Mouse (Mus musculus) embryonic facial prominence, embryonic 14.5 days (tissue): ENCODE data around the gene Scfd2. TPM values are rescaled to one million over a fixed set of nuclear protein-coding genes. Genes with fewer than 3 reads are reported as not detected.

Source experiments
- ATAC-seq: fragments of 200-750 bp; cut with Nextera tagmentation; 2 replicates; pipeline ENCODE4 v1.8.0; 2017; ENCODE audit warnings: low read depth, moderate number of reproducible peaks, moderate TSS enrichment
- DNase-seq: peaks from one replicate; pipeline ENCODE4 v3.0.0-alpha.2; 2015; ENCODE audit warnings: low spot score
- H3K27ac ChIP-seq: fragments of 300-500 bp; sonication (generic); replicated peaks from 2 replicates; pipeline ENCODE4 v1.5.1; 2014; ENCODE audit warnings: low read depth, mild to moderate bottlenecking, low read length, moderate library complexity
- H3K27me3 ChIP-seq: fragments of 300-500 bp; sonication (generic); replicated peaks from 2 replicates; pipeline ENCODE4 v1.6.1; 2014; ENCODE audit warnings: low read length; ENCODE audit not compliant: control insufficient read depth, insufficient read depth
- H3K36me3 ChIP-seq: fragments of 300-500 bp; sonication (generic); 2 replicates; pipeline ENCODE4 v1.6.1; 2014; ENCODE audit warnings: low read length, mixed read lengths; ENCODE audit not compliant: control insufficient read depth, insufficient read depth
- H3K4me1 ChIP-seq: fragments of 300-500 bp; sonication (generic); 2 replicates; pipeline ENCODE4 v1.6.1; 2014; ENCODE audit warnings: antibody characterized with exemption, low read length; ENCODE audit not compliant: control insufficient read depth, insufficient read depth
- H3K4me2 ChIP-seq: fragments of 300-500 bp; sonication (generic); 2 replicates; pipeline ENCODE4 v1.6.1; 2014; ENCODE audit warnings: low read depth, mild to moderate bottlenecking, low read length, moderate library complexity, mixed read lengths
- H3K4me3 ChIP-seq: fragments of 300-500 bp; sonication (generic); 2 replicates; pipeline ENCODE4 v1.5.1; 2014; ENCODE audit warnings: low read depth, mild to moderate bottlenecking, low read length
- H3K9ac ChIP-seq: fragments of 300-500 bp; sonication (generic); 2 replicates; pipeline ENCODE4 v1.6.1; 2014; ENCODE audit warnings: low read depth, mild to moderate bottlenecking, low read length, moderate library complexity, mixed read lengths
- H3K9me3 ChIP-seq: fragments of 300-500 bp; sonication (generic); 2 replicates; pipeline ENCODE4 v1.6.1; 2016; ENCODE audit warnings: low read length; ENCODE audit not compliant: control insufficient read depth
- WGBS: fragments of 180-500 bp; shearing (Covaris S2); extraction: QIAGEN DNeasy Blood & Tissue Kit; methylation state at CpG from one replicate; pipeline ENCODE4 v1.1.7; 2014; 5-methylcytosine and 5-hydroxymethylcytosine counted together
- polyA plus RNA-seq: library from polyadenylated mRNA; unstranded; fragments of >200 nt; fragmentation: Nextera tagmentation; extraction: Ambion mirVana; gene quantifications from 2 replicates; pipeline ENCODE4 v1.2.1, GENCODE M21; 2014

Scfd2 gene
- polyA plus RNA-seq, 1 experiment from 2014 or later, result 21.3 TPM

DNA sequence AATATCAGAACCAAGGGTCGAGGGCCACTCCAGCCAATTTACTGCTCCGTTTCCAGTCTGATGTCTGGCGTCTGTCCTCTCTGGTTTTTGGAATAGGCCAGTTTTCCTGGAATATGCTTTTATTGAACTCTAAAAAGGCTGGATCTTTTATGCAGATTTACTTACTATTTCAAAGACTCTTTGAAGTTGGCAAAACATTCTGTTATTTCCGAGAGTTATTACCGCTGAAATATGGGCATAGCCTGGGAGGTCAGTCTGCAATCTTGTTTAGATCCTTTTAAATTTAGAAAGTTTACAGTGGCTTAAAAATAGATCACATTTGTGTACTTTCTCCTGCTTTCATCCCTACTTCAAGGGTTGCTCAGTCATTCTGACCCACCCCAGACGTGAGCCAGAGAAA, 307.1 kb downstream of the Scfd2 start:
- no peak overlapping the region for H3K9ac ChIP-seq
- 76% methylated on average over 6 of the region's 6 CpGs for WGBS

DNA sequence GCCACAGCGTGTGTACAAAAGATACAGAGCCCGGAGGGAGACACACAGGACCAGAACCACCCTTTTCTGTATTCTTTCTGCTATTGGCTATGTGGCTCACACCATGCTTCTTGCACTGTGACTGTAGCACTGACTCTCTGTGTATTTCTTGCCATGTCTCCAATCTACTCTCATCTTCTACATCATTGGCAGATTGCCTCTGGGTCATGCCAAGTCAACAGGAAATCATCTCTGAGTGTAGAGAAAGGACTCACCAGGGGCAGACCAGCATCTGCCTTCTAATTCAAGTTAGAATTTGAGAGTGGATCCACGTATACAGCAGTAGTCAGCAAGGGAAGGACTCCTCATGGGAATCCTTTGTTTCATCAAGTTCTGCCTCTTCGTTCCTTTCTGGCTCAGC, 308.9 kb downstream of the Scfd2 start:
- Histone ChIP-seq H3K4me2 (no peak overlapping the region), H3K9ac (no peak overlapping the region), H3K27me3 (no peaks in the 10 kb centered on the region), H3K27ac (no peak overlapping the region), H3K4me1 (peaks cover 12% of the 10 kb centered on the region), H3K36me3 (no peaks in the 10 kb centered on the region), H3K4me3 (no peak overlapping the region), H3K9me3 (no peaks in the 10 kb centered on the region)
- WGBS, result 76% methylated on average over 4 of the region's 4 CpGs
- DNase-seq, result no peak
- no peak for ATAC-seq

More for the DNA sequence above, 307.1 kb downstream of the Scfd2 start:
- H3K36me3 ChIP-seq, result no peaks in the 10 kb centered on the region
- no peak overlapping the region for H3K4me2 ChIP-seq
- no peak for ATAC-seq
- H3K4me3 ChIP-seq, result no peak overlapping the region
- H3K27ac ChIP-seq, result no peak overlapping the region
- no peaks in the 10 kb centered on the region for H3K27me3 ChIP-seq
- DNase-seq, result no peak
- no peaks in the 10 kb centered on the region for H3K4me1 ChIP-seq
- H3K9me3 ChIP-seq, result no peaks in the 10 kb centered on the region

DNA sequence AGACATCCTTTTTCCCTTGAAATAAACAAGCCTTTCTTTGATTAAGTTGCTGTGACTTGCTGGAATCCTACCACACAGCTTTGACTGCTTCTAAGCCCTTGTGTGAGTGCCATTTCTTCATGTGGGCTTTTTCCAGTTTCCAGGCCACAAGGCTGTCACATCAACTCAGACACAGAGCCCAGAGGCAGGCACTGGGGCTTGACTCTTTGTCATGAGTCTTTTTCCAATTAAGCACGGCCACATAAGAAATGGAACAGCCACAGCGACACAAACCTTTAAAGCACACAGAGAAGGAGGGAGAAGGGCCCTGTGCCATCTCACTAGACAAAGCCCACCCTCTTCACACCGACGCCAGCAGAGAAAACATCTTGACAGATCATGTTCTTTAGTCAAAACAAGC, 313.0 kb downstream of the Scfd2 start:
- H3K4me3 ChIP-seq, result no peak overlapping the region
- peak overlapping the region; percentile 41; the same call in 1 of the 2 replicates for H3K27ac ChIP-seq
- no peak for ATAC-seq
- H3K4me2 ChIP-seq, result no peak overlapping the region
- WGBS, result 20% methylated on average over 4 of the region's 4 CpGs
- peaks cover 27% of the 10 kb centered on the region for H3K4me1 ChIP-seq
- no peak overlapping the region for H3K9ac ChIP-seq
- H3K27me3 ChIP-seq, result no peaks in the 10 kb centered on the region
- DNase-seq, result peak; percentile 59
- no peaks in the 10 kb centered on the region for H3K9me3 ChIP-seq
- no peaks in the 10 kb centered on the region for H3K36me3 ChIP-seq

DNA sequence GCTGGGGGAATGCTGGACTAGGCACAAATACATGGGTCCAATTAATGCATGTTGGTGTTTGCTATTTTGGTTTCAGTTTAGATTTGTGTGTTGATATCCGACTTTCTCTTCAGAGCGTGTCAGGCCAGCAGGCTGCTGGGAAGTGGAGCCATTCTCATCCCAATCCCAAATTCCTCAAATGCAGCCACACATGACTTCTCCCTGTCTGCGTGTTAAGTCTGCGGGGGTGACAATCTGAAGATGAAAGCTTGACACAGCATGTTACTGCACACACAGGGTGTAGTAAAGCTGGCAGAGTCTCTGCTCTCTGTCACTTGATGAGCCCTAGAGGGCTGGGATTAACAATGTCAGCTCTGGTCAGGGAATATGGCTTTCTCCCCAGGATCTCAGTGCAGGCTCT, 316.4 kb downstream of the Scfd2 start:
- ATAC-seq (peak; percentile 64), DNase-seq (peak; percentile 75)
- no peaks in the 10 kb centered on the region for H3K36me3 ChIP-seq
- no peak overlapping the region for H3K4me3 ChIP-seq
- peak overlapping the region; percentile 81 for H3K27ac ChIP-seq
- 7% methylated on average over 4 of the region's 4 CpGs for WGBS
- H3K4me2 ChIP-seq, result peak overlapping the region; percentile 30
- peaks cover 37% of the 10 kb centered on the region for H3K4me1 ChIP-seq
- H3K27me3 ChIP-seq, result no peaks in the 10 kb centered on the region
- no peak overlapping the region for H3K9ac ChIP-seq
- no peaks in the 10 kb centered on the region for H3K9me3 ChIP-seq

DNA sequence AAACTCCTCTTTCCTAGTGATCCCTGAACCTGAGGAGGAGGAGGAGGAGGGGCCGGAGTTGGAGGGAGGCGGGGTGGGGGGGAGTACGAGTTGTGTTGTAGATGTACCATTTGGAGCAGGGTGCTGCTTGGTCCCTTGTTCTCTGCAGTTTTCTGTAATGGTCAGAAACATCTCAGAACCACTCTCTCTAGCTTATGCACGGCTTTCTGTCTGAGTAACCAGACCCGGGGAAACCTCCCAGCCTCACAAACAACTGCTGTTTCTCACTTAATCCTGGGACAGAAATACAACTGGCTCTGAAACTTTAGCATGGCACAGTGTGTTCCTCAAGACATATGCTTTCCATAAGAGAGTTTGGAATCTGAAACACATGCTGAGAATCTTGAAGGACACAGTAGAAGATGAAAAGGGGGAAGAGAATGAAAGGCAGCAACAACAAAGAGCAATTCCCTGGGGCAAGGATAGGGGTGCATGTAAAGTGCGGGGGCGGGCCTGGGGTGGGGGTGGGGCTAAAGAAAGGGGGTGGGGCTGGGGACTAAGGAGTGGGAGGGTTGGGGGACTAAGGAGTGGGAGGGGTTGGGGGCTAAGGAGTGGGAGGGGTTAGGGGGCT, 317.0 kb downstream of the Scfd2 start:
- WGBS, result 7% methylated on average over 7 of the region's 7 CpGs
- H3K4me3 ChIP-seq, result no peak overlapping the region

DNA sequence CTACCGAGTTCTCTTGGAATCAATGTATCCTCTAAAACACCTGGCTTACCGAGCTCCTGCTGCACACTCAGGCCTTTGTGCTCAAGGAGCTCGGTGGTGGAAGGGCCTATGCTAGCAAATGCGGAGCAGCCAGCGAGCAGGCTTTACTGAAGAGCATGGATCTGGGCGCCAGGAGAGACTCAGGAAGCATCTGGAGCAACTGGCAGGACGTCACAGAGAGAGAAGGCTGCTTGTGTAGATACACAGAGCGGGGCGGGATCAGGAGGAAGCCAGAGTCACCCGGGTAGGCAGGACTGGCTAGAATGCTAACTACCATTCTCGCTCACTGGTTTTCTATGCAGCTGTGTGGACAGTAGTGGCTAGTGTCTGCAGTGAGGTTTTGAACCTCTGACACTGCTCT, 320.2 kb downstream of the Scfd2 start:
- Histone ChIP-seq H3K4me1 (peaks cover 32% of the 10 kb centered on the region), H3K9ac (no peak overlapping the region), H3K27me3 (no peaks in the 10 kb centered on the region), H3K9me3 (no peaks in the 10 kb centered on the region), H3K4me3 (no peak overlapping the region), H3K36me3 (no peaks in the 10 kb centered on the region), H3K4me2 (no peak overlapping the region), H3K27ac (no peak overlapping the region)
- ATAC-seq (no peak), DNase-seq (peak; percentile 66)
- WGBS, result 60% methylated on average over 11 of the region's 11 CpGs

More for the DNA sequence above, 317.0 kb downstream of the Scfd2 start:
- Histone ChIP-seq H3K4me2 (peak overlapping the region; percentile 30), H3K36me3 (no peaks in the 10 kb centered on the region), H3K9ac (no peak overlapping the region), H3K4me1 (peaks cover 40% of the 10 kb centered on the region), H3K9me3 (no peaks in the 10 kb centered on the region), H3K27ac (peak overlapping the region; percentile 81), H3K27me3 (no peaks in the 10 kb centered on the region)
- ATAC-seq (peak; percentile 71), DNase-seq (peak; percentile 92)

DNA sequence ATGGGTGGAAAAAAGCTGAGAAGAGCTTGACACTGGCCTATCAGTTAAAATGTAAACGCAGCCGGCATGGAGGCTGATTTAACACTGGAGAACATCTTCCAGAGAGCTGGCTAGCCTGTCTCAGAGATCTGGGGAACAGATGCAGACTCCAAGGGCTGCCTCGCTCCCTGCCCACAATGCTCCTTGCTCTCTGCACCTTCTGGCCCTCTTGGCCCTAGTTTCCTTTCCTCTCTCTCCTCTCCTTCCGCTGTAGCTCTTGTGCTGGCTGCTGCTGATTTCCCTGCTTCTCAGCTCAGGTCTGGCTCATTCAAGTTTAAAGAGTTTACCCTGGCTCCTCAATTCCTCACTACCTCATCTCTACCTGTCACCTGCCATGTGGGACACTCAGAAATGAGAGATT, 321.9 kb downstream of the Scfd2 start:
- Histone ChIP-seq H3K36me3 (no peaks in the 10 kb centered on the region), H3K4me1 (peaks cover 30% of the 10 kb centered on the region), H3K4me3 (no peak overlapping the region), H3K9ac (no peak overlapping the region), H3K27ac (no peak overlapping the region), H3K4me2 (no peak overlapping the region), H3K9me3 (no peaks in the 10 kb centered on the region), H3K27me3 (no peaks in the 10 kb centered on the region)
- DNase-seq (peak; percentile 37), ATAC-seq (no peak)
- 60% methylated on average over 4 of the region's 4 CpGs for WGBS

DNA sequence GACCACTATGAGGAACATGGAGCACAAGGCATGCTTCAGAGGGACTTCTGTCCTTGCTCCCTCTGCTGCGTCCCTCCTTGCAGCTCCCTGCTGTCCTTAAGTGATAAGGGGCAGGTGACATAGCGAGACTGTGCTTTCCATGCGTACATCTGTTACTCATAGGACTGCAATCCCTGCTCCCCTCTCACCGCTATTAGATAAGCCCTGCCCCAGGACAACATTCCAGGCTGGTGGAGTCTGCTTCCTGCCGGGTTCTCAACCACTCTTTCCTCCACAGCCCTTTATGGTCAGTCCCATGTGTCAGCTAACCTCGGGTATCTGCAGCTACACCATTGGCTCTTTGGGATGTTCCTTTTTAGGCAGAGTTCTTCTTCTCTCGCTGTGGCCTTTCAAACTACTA, 323.1 kb downstream of the Scfd2 start:
- 51% methylated on average over 7 of the region's 7 CpGs for WGBS
- no peak overlapping the region for H3K4me3 ChIP-seq
- peaks cover 29% of the 10 kb centered on the region for H3K4me1 ChIP-seq
- H3K27me3 ChIP-seq, result no peaks in the 10 kb centered on the region
- DNase-seq (no peak), ATAC-seq (no peak)
- no peak overlapping the region for H3K9ac ChIP-seq
- H3K4me2 ChIP-seq, result no peak overlapping the region
- no peaks in the 10 kb centered on the region for H3K9me3 ChIP-seq
- H3K27ac ChIP-seq, result no peak overlapping the region
- no peaks in the 10 kb centered on the region for H3K36me3 ChIP-seq

DNA sequence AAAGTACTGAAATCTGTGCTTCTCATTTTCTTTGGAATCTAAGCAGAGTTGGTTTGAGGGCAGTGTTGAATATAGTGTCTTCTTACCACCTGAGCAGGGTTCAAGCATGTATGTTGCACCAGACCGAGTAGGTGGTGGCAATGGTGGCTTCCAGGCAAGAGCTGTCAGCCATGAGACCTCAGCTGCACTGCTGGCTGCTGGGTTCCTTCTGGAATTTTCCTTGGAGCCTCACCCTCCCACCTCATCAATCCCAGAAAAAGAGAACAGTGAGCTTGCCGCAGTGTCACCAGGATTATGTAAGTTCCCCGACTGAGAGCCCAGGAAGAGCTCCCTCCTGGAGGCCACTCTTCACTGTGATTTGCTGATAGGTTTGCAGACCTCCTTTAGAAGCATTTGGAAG, 324.4 kb downstream of the Scfd2 start:
- no peak overlapping the region for H3K4me3 ChIP-seq
- H3K27ac ChIP-seq, result no peak overlapping the region
- H3K9me3 ChIP-seq, result no peaks in the 10 kb centered on the region
- no peaks in the 10 kb centered on the region for H3K36me3 ChIP-seq
- H3K9ac ChIP-seq, result no peak overlapping the region
- H3K4me2 ChIP-seq, result no peak overlapping the region
- DNase-seq, result no peak
- H3K27me3 ChIP-seq, result no peaks in the 10 kb centered on the region
- H3K4me1 ChIP-seq, result peaks cover 31% of the 10 kb centered on the region
- no peak for ATAC-seq
- 72% methylated on average over 3 of the region's 3 CpGs for WGBS
